Comparison of ENCODE assay signal across 8 mouse cellular contexts in the genomic region with DNA sequence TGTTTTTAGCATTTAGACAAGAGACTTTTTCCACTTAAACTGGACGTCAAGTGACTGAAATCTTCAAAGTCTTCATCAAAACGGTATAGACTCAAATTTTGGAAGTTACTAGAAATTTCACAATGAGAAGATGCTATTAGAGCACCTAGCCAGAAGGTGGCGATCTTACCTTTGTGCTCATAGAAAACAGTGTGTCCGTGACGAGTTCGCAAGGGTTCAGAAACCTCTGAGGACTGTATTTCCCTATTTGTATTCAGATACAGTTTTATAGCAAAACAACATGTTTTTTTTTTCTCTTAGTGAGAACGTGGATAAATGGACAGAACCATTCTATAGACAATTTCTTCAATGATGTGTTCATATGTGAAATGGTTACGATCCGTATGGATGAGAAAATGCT. TPM values are rescaled to one million over a fixed set of nuclear protein-coding genes. Genes with fewer than 3 reads are reported as not detected.
DNase-seq lines count a peak whose midpoint lies in the region; ATAC-seq and TF ChIP-seq lines count a peak whose summit lies in the region.

No protein-coding gene starts in this region.

- no peaks in the 10 kb centered on the region for H3K4me1 ChIP-seq in limb, embryonic 11.5 days (ENCODE audit: control insufficient read depth, insufficient read depth, low read length)
- peaks cover 6% of the 10 kb centered on the region for H3K4me1 ChIP-seq in limb, embryonic 10.5 days
- peaks cover 1% of the 10 kb centered on the region for H3K4me1 ChIP-seq in ES-Bruce4 (ENCODE audit: control insufficient read depth, insufficient read depth, low read length)
- H3K4me1 ChIP-seq in forebrain, embryonic 10.5 days: peaks cover 18% of the 10 kb centered on the region

- H3K9me3 ChIP-seq in limb, embryonic 11.5 days (ENCODE audit: control insufficient read depth, low read length): no peaks in the 10 kb centered on the region
- no peaks in the 10 kb centered on the region for H3K9me3 ChIP-seq in limb, embryonic 10.5 days (replicated peaks)
- no peaks in the 10 kb centered on the region for H3K9me3 ChIP-seq in ES-Bruce4 (replicated peaks; ENCODE audit: control insufficient read depth, insufficient read depth, low read length, poor library complexity, severe bottlenecking)
- no peaks in the 10 kb centered on the region for H3K9me3 ChIP-seq in forebrain, embryonic 10.5 days

- no peak overlapping the region for H3K9ac ChIP-seq in limb, embryonic 11.5 days (ENCODE audit: low read length)
- H3K9ac ChIP-seq in ES-Bruce4 (ENCODE audit: low read depth, poor library complexity, severe bottlenecking): no peak overlapping the region

- no peak overlapping the region for H3K27ac ChIP-seq in limb, embryonic 11.5 days (replicated peaks; ENCODE audit: low read depth, low read length)
- H3K27ac ChIP-seq in limb, embryonic 10.5 days: no peak overlapping the region
- H3K27ac ChIP-seq in ES-Bruce4 (ENCODE audit: insufficient read depth, low read length): no peak overlapping the region
- no peak overlapping the region for H3K27ac ChIP-seq in forebrain, embryonic 10.5 days

- H3K27me3 ChIP-seq in limb, embryonic 11.5 days (ENCODE audit: control insufficient read depth, insufficient read depth, low read length): no peaks in the 10 kb centered on the region
- H3K27me3 ChIP-seq in limb, embryonic 10.5 days (ENCODE audit: low read depth, poor library complexity, severe bottlenecking): no peaks in the 10 kb centered on the region
- H3K27me3 ChIP-seq in ES-Bruce4 (ENCODE audit: control insufficient read depth, insufficient read depth, low read length, poor library complexity, severe bottlenecking): no peaks in the 10 kb centered on the region
- H3K27me3 ChIP-seq in forebrain, embryonic 10.5 days (ENCODE audit: poor library complexity, severe bottlenecking): no peaks in the 10 kb centered on the region

- no peak overlapping the region for H3K4me3 ChIP-seq in limb, embryonic 11.5 days (ENCODE audit: low read depth, low read length)
- no peak overlapping the region for H3K4me3 ChIP-seq in limb, embryonic 10.5 days
- H3K4me3 ChIP-seq in ES-Bruce4 (ENCODE audit: low read depth, low read length): no peak overlapping the region
- H3K4me3 ChIP-seq in forebrain, embryonic 10.5 days: no peak overlapping the region

- no peaks in the 10 kb centered on the region for H3K36me3 ChIP-seq in limb, embryonic 11.5 days (ENCODE audit: control insufficient read depth, insufficient read depth, low read length)
- H3K36me3 ChIP-seq in limb, embryonic 10.5 days: no peaks in the 10 kb centered on the region
- no peaks in the 10 kb centered on the region for H3K36me3 ChIP-seq in ES-Bruce4 (ENCODE audit: control insufficient read depth, insufficient read depth, low read length, poor library complexity, severe bottlenecking)
- no peaks in the 10 kb centered on the region for H3K36me3 ChIP-seq in forebrain, embryonic 10.5 days (replicated peaks)

- no peak for ATAC-seq in limb, embryonic 11.5 days (ENCODE audit: insufficient number of reproducible peaks, low FRiP score, low TSS enrichment, low read depth)
- ATAC-seq in frontal cortex, adult (ENCODE audit: low TSS enrichment): peak; percentile 84

- peak; percentile 45 for DNase-seq in limb, embryonic 11.5 days (ENCODE audit: low spot score)
- no peak for DNase-seq in limb, embryonic 10.5 days (ENCODE audit: low spot score)
- DNase-seq in adipocyte (ENCODE audit: low spot score): peak; percentile 45
- DNase-seq in left cerebral cortex, adult 9 months (ENCODE audit: low spot score in 2 of 2): peak; percentile 1 to 62
- DNase-seq in right cerebral cortex, adult 18-20 months: peak; percentile 51
- no peak for DNase-seq in forebrain, embryonic 10.5 days (ENCODE audit: extremely low spot score, low spot score)

- 43% methylated on average over 9 of the region's 9 CpGs for WGBS in limb, embryonic 11.5 days
- WGBS in limb, embryonic 10.5 days: 48% methylated on average over 9 of the region's 9 CpGs
- WGBS in forebrain, embryonic 10.5 days: 50% methylated on average over 9 of the region's 9 CpGs

- TF ChIP-seq EP300 in ES-Bruce4 (IDR thresholded peaks at IDR 0.05; ENCODE audit: insufficient read depth, low read depth, low read length): no peak

- H3K4me2 ChIP-seq in limb, embryonic 11.5 days (ENCODE audit: low read depth, severe bottlenecking): no peak overlapping the region

- TF ChIP-seq CTCF in ES-Bruce4 (IDR thresholded peaks at IDR 0.05; ENCODE audit: low read depth, low read length): peak; percentile 0

- no peak for TF ChIP-seq POLR2A in ES-Bruce4 (IDR thresholded peaks at IDR 0.05; ENCODE audit: insufficient read depth, low read length)

RNA-seq across cellular contexts. Expression of gene Gm11077, which starts 37.3 kb away (rescaled TPM):
- polyA plus RNA-seq in limb, embryonic 11.5 days (2014; fragmentation: Nextera tagmentation; extraction: Ambion mirVana): not detected in 2 replicates
- not detected in 2 replicates for polyA plus RNA-seq in limb, embryonic 10.5 days (2016; fragmentation: Nextera tagmentation; extraction: Ambion mirVana)
- polyA plus RNA-seq in ES-Bruce4 (2011; ENCODE audit: insufficient read depth, insufficient read length, low read depth, missing spikeins): not detected in 2 replicates
- polyA plus RNA-seq in forebrain, embryonic 10.5 days (2016; fragmentation: Nextera tagmentation; extraction: Ambion mirVana): not detected in 2 replicates

Comparison
In these comparisons a context has a peak if more than half of its experiments do, and no peak if none do; other contexts are left out.
1. DNase-seq: peak in limb, embryonic 11.5 days (single experiment), adipocyte (single experiment), left cerebral cortex, adult 9 months (2 of 2) and right cerebral cortex, adult 18-20 months (single experiment); none in limb, embryonic 10.5 days (single experiment) and forebrain, embryonic 10.5 days (single experiment).